Mouse (Mus musculus) left cerebral cortex, postnatal 14 days (tissue): ENCODE measurements at regions not wholly inside any gene's neighbourhood (a gene's known extent, or its start where the extent isn't known, plus 50 kb on each side); places are given as distances from the start of the nearest gene placed in this dataset.

Experiments
- DNase-seq, 2 experiments: peaks; one replicate each; pipeline ENCODE4 v3.0.0; 2021 to 2022; ENCODE audit warnings: low spot score in 2 of 2, mixed read lengths in 1 of 2
- intact Hi-C: fragments of 180-260 bp; cut with DNase I; formaldehyde crosslinking; loops from one replicate; pipeline ENCODE4 v1.15.1; 2025

GRCm38 (mm10) chr3:66465371-66465770, 168.7 kb upstream of the Veph1 start:
- no peak for DNase-seq
- intact Hi-C loops: no loop called here

DNA sequence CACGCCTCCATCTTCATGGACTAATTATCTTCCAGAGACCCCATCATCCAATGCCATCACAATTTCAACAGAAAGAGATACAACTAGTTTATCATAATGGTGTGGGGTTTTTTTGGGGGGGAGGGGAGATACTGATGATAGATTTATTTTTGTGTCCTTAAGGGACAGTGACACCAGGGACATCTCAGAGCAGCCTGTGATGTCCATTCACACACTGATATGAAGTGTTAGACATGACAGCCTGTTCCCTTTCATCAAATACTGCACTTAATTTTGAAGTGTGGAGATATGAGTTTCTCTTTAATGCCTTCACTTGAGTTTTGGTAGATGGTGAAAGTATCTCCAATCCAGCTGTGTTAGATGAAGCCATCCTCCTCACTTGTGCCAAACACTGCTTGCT, 165.7 kb upstream of the Veph1 start:
- intact Hi-C loops: no loop called here
- DNase-seq: no peak

GRCm38 (mm10) chr3:66446274-66447159, 149.9 kb upstream of the Veph1 start:
- intact Hi-C loops: no loop called here
- DNase-seq: no peak

GRCm38 (mm10) chr3:66433216-66433615, 136.6 kb upstream of the Veph1 start:
- intact Hi-C loops: no loop called here

DNA sequence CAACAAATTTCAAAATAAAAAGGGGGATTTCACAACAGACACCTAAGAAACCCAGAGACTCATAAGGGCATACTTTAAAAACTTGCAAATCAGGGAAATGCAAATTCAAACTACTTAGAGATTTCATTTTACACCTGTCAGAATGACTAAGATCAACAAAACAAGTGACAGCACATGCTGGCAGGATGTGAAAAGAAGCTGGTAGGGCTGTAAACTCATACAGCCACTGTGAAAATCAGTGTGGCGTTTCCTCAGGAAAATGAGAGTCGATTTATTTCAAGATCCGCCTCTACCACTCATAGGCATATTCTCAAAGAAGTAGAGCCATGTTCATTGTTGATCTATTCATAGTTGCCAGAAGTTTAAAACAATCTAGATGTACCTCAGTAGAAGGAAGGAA, 133.6 kb upstream of the Veph1 start:
- intact Hi-C loops: no loop called here
- no peak for DNase-seq

More at GRCm38 (mm10) chr3:66433216-66433615, 136.6 kb upstream of the Veph1 start:
- DNase-seq: no peak

GRCm38 (mm10) chr3:66422445-66423037, 125.9 kb upstream of the Veph1 start:
- no peak for DNase-seq
- intact Hi-C loops: no loop called here

- intact Hi-C loops: loop anchor here (2.0 to 5.0 kb wide), 2 partner anchors 857 to 934 kb away; no protein-coding TSS in a partner anchor
- DNase-seq: peak; percentile 65 to 67
These were observed 114.2 kb upstream of the Veph1 start for GRCm38 (mm10) chr3:66410706-66411277.

DNA sequence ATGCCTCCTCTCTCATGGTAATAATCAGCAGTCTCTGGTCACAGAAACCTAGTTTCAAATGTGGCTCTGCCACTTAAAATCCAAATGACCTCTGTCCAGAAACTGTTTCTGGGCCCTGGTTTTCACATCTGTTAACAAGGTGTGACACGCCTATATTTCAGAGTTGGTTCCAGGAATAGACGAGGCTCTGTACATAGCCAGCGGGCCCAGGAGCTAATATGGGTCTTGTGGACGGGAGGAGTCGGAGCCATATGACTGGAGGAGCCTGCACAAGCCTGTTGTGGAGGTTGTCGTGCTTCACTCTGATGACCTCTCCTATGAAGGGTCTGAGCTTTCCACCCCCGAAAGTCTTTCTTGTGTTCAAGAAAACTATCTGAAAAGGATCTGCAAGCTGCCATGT, 112.2 kb upstream of the Veph1 start:
- intact Hi-C loops: loop anchor here (5.0 kb wide), 1 partner anchor 564 kb away; no protein-coding TSS in a partner anchor
- DNase-seq: no peak

DNA sequence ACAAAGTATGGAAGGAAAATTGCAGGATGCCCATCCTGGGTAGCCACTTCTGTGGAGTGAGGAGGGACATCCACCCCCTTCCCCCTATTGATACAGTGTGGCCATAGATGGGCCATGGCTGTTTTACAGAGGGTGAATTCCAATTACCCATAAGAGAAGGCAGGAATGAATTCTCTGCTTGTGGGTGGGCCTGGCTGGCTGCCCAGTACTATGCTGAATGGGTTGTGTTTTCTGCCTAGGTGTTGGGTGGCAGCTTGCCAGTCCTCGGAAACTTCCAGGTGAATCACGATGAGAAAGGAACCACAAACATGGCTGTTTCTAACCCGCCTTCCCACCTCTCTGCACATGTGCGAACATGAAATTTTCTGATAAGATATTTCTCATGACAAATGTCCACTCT, 109.0 kb upstream of the Veph1 start:
- peak in 1 of 2 experiments; percentile 7 for DNase-seq

GRCm38 (mm10) chr3:66403707-66404106, 107.1 kb upstream of the Veph1 start:
- intact Hi-C loops: no loop called here
- no peak for DNase-seq

More for the DNA sequence above, 109.0 kb upstream of the Veph1 start:
- intact Hi-C loops: loop anchor here (5.0 kb wide), 1 partner anchor 567 kb away; no protein-coding TSS in a partner anchor

GRCm38 (mm10) chr3:66400791-66401568, 104.3 kb upstream of the Veph1 start:
- intact Hi-C loops: no loop called here
- no peak for DNase-seq

- intact Hi-C loops: no loop called here
- DNase-seq: peak; percentile 25 to 35
These were observed 101.8 kb upstream of the Veph1 start for GRCm38 (mm10) chr3:66398214-66399150.

GRCm38 (mm10) chr3:66375088-66375910, 78.7 kb upstream of the Veph1 start:
- intact Hi-C loops: no loop called here
- no peak for DNase-seq

- no peak for DNase-seq
- intact Hi-C loops: no loop called here
These were observed 78.0 kb upstream of the Veph1 start for GRCm38 (mm10) chr3:66374603-66375002.

DNA sequence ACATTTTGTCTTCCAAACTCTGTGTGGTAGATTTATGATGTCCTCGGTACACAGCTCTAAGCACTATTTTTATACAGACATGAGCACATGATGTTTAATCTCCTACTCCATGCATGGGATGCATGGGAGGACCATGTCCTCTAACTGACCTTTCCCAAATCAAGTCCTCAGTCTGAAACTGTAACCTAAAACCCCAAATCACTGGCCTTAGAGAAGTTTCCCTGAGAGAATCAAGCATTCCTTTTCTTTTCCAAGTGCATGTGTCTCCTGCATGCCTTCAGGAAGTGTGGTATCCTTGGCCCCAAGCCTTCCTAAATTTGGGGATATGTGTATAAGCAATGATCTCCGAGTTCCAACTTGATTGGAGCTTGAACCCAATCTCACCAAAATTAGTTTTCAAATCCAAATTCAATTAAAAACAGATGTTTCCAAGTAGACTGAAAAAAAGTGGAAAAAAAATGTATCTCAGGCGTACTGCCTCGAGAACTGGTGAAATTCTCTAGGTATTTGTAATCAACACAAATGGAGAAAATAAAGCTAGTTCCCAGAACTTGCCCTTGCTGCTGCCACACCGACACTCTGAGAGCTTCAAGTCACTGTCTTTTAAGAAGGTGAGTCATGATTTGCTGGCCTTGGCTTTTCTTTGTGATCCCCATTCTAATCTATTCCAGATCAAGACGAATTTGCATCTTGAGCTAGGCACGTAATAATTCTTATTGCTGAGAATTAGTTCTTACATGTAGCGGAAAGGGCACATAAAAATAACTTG, 77.4 kb upstream of the Veph1 start:
- DNase-seq: no peak
- intact Hi-C loops: no loop called here
